Mouse (Mus musculus): Measurements from ENCODE around the gene Vps8. TPM values are rescaled to one million over a fixed set of nuclear protein-coding genes. Genes with fewer than 3 reads are reported as not detected.

Gene Vps8
- total RNA-seq, 2 experiments from 2014 or later = 13.1 to 20.9 TPM

GRCm38 (mm10) chr16:21547446-21547845 lies 124.5 kb downstream of the Vps8 start:
- ATAC-seq (ENCODE audit: poor library complexity, severe bottlenecking) = no peak

- no peak for ATAC-seq (ENCODE audit: poor library complexity, severe bottlenecking)
Measured at GRCm38 (mm10) chr16:21549751-21550150, 126.8 kb downstream of the Vps8 start.

GRCm38 (mm10) chr16:21550453-21550852 lies 127.5 kb downstream of the Vps8 start:
- ATAC-seq (ENCODE audit: poor library complexity, severe bottlenecking) = no peak

GRCm38 (mm10) chr16:21553506-21553905 lies 130.6 kb downstream of the Vps8 start:
- no peak for ATAC-seq (ENCODE audit: poor library complexity, severe bottlenecking)

- no peak for ATAC-seq (ENCODE audit: poor library complexity, severe bottlenecking)
Measured at GRCm38 (mm10) chr16:21562625-21563300, 139.8 kb downstream of the Vps8 start.

GRCm38 (mm10) chr16:21563322-21563721 lies 140.4 kb downstream of the Vps8 start:
- no peak for ATAC-seq (ENCODE audit: poor library complexity, severe bottlenecking)

GRCm38 (mm10) chr16:21567093-21567492 lies 144.2 kb downstream of the Vps8 start:
- ATAC-seq (ENCODE audit: poor library complexity, severe bottlenecking) = no peak

- no peak for ATAC-seq (ENCODE audit: poor library complexity, severe bottlenecking)
Measured at GRCm38 (mm10) chr16:21569952-21570351, 147.0 kb downstream of the Vps8 start.

- no peak for ATAC-seq (ENCODE audit: poor library complexity, severe bottlenecking)
Measured at GRCm38 (mm10) chr16:21570786-21571185, 147.9 kb downstream of the Vps8 start.

- no peak for ATAC-seq (ENCODE audit: poor library complexity, severe bottlenecking)
Measured at GRCm38 (mm10) chr16:21576000-21576420, 153.1 kb downstream of the Vps8 start.

GRCm38 (mm10) chr16:21589110-21589509 lies 166.2 kb downstream of the Vps8 start:
- ATAC-seq (ENCODE audit: poor library complexity, severe bottlenecking) = no peak

GRCm38 (mm10) chr16:21590806-21591205 lies 167.9 kb downstream of the Vps8 start:
- 0 out of 2 replicates have a peak, but pooled peaks have one; percentile 18 for ATAC-seq (ENCODE audit: poor library complexity, severe bottlenecking)

GRCm38 (mm10) chr16:21591511-21591910 lies 168.6 kb downstream of the Vps8 start:
- no peak for ATAC-seq (ENCODE audit: poor library complexity, severe bottlenecking)

GRCm38 (mm10) chr16:21595539-21595938 lies 172.6 kb downstream of the Vps8 start:
- no peak for ATAC-seq (ENCODE audit: poor library complexity, severe bottlenecking)

- no peak for ATAC-seq (ENCODE audit: poor library complexity, severe bottlenecking)
Measured at GRCm38 (mm10) chr16:21604354-21604753, 181.4 kb downstream of the Vps8 start.

GRCm38 (mm10) chr16:21606249-21607020 lies 183.5 kb downstream of the Vps8 start:
- ATAC-seq (ENCODE audit: poor library complexity, severe bottlenecking) = no peak

- no peak for ATAC-seq (ENCODE audit: poor library complexity, severe bottlenecking)
Measured at GRCm38 (mm10) chr16:21607021-21607650, 184.2 kb downstream of the Vps8 start.

- ATAC-seq (ENCODE audit: poor library complexity, severe bottlenecking) = no peak
Measured at GRCm38 (mm10) chr16:21607651-21608040, 184.7 kb downstream of the Vps8 start.

- ATAC-seq (ENCODE audit: poor library complexity, severe bottlenecking) = no peak
Measured at GRCm38 (mm10) chr16:21608176-21608865, 185.4 kb downstream of the Vps8 start.

- no peak for ATAC-seq (ENCODE audit: poor library complexity, severe bottlenecking)
Measured at GRCm38 (mm10) chr16:21610473-21610872, 187.6 kb downstream of the Vps8 start.

GRCm38 (mm10) chr16:21615802-21616201 lies 192.9 kb downstream of the Vps8 start:
- 0 out of 2 replicates have a peak, but pooled peaks have one; percentile 38 for ATAC-seq (ENCODE audit: poor library complexity, severe bottlenecking)
